Mouse (Mus musculus): ENCODE measurements around the gene Ino80e. TPM values are rescaled to one million over a fixed set of nuclear protein-coding genes. Genes with fewer than 3 reads are reported as not detected.

Gene Ino80e
- polyA plus RNA-seq, 1 experiment, result 105 TPM

DNA sequence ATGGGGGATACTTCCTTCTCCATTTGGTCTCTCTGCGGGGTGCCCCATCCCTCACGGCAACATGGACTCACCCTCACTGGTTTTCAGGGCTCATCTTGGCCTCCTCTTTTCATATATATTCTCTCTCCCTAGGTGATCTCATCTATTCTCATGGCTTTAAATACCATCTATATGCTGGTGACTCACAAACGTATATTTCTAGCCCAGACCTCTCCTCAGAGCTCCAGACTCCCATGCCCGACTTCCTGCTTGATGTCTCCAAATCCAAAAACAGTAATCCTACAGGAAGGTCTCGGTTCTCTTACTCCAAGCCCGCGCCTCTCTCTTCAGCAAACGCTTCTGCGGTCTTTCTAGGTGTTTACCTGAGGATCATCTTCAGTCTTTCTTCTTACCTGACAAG is 18.9 kb downstream of the Ino80e start:
- H3K27me3 ChIP-seq (ENCODE audit: control insufficient read depth, insufficient read depth, insufficient read length), result peaks cover 46% of the 10 kb centered on the region
- H3K79me3 ChIP-seq (ENCODE audit: low read depth), result no peaks in the 10 kb centered on the region
- TF ChIP-seq USF1 (IDR thresholded peaks at IDR 0.05; ENCODE audit: low read depth) (no peak), CTCF (IDR thresholded peaks at IDR 0.05; ENCODE audit: control insufficient read depth, insufficient read depth, insufficient read length) (no peak), MAX (IDR thresholded peaks at IDR 0.05) (no peak), MYOD1 (IDR thresholded peaks at IDR 0.05; ENCODE audit: control insufficient read depth, insufficient read length, low read depth) (no peak), FOSL1 (IDR thresholded peaks at IDR 0.05; ENCODE audit: insufficient read depth, low read length, poor library complexity, severe bottlenecking) (no peak), MYOG (IDR thresholded peaks at IDR 0.05; ENCODE audit: control insufficient read depth, extremely low read depth, insufficient read length) (no peak), CEBPB (IDR thresholded peaks at IDR 0.05; ENCODE audit: low read depth) (no peak)
- H3ac ChIP-seq (ENCODE audit: control insufficient read depth, insufficient read length, low read depth), result no peak overlapping the region
- H3K79me2 ChIP-seq (ENCODE audit: control insufficient read depth, insufficient read depth), result no peaks in the 10 kb centered on the region
- H3K4me3 ChIP-seq (ENCODE audit: insufficient read depth, poor library complexity, severe bottlenecking), result no peak overlapping the region
- H3K36me3 ChIP-seq (ENCODE audit: control insufficient read depth, insufficient read depth), result no peaks in the 10 kb centered on the region

DNA sequence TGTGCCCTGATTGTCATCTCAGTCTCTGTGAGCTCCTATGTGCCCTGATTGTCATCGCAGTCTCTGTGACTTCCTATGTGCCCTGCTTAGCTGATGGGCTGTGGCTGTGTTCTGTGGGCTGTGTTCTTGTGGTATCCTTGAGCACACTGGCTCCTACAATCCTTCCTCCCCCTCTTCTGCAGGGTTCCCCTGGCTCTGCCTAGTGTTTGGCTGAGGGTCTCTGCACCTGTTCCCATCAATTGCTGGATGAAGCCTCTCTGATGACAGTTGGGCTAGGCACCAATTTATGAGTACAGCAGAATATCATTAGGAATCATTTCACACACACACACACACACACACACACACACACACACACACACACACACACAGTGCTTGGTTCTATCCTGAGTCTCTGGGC is 28.9 kb downstream of the Ino80e start:
- no peak overlapping the region for H3K4me3 ChIP-seq (ENCODE audit: insufficient read depth, poor library complexity, severe bottlenecking)
- H3K36me3 ChIP-seq (ENCODE audit: control insufficient read depth, insufficient read depth), result no peaks in the 10 kb centered on the region
- peaks cover 37% of the 10 kb centered on the region for H3K27me3 ChIP-seq (ENCODE audit: control insufficient read depth, insufficient read depth, insufficient read length)
- no peaks in the 10 kb centered on the region for H3K79me2 ChIP-seq (ENCODE audit: control insufficient read depth, insufficient read depth)
- H3ac ChIP-seq (ENCODE audit: control insufficient read depth, insufficient read length, low read depth), result no peak overlapping the region
- TF ChIP-seq CEBPB (IDR thresholded peaks at IDR 0.05; ENCODE audit: low read depth) (no peak), FOSL1 (IDR thresholded peaks at IDR 0.05; ENCODE audit: insufficient read depth, low read length, poor library complexity, severe bottlenecking) (no peak), MYOD1 (IDR thresholded peaks at IDR 0.05; ENCODE audit: control insufficient read depth, insufficient read length, low read depth) (no peak), MAX (IDR thresholded peaks at IDR 0.05) (no peak), USF1 (IDR thresholded peaks at IDR 0.05; ENCODE audit: low read depth) (no peak), CTCF (IDR thresholded peaks at IDR 0.05; ENCODE audit: control insufficient read depth, insufficient read depth, insufficient read length) (no peak), MYOG (IDR thresholded peaks at IDR 0.05; ENCODE audit: control insufficient read depth, extremely low read depth, insufficient read length) (no peak)
- no peaks in the 10 kb centered on the region for H3K79me3 ChIP-seq (ENCODE audit: low read depth)

DNA sequence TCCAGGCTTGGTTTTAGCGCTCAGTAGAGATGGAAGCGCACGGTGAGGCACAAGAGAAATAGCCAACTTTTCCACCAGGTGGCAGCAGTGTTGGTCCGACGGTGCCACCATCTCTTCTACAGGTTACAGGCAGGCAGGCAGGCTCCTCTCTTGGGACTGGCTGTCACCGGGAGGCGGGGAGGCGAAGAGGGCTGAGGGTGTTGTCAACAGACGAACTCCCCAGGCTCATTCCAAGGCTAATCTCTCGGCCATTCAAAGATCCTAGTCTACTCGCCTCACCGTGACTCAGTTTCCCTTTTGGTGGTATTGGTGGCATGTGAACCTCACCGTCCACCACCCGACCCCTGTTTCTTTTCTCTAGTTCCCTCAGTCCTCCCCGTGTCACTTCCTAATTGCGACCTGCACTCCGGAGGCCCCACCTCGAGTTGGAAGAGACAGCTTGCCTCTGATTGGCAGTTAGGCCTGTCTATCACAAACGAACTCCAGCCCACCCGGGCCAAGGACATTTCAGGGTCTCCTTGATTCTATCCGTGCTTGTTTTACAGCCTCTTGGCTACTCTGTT is 30.1 kb downstream of the Ino80e start:
- Histone ChIP-seq H3K4me3 (ENCODE audit: insufficient read depth, poor library complexity, severe bottlenecking) (no peak overlapping the region), H3K79me2 (ENCODE audit: control insufficient read depth, insufficient read depth) (no peaks in the 10 kb centered on the region), H3K27me3 (ENCODE audit: control insufficient read depth, insufficient read depth, insufficient read length) (peaks cover 45% of the 10 kb centered on the region), H3K36me3 (ENCODE audit: control insufficient read depth, insufficient read depth) (no peaks in the 10 kb centered on the region), H3K79me3 (ENCODE audit: low read depth) (no peaks in the 10 kb centered on the region), H3ac (ENCODE audit: control insufficient read depth, insufficient read length, low read depth) (no peak overlapping the region)
- TF ChIP-seq CTCF (IDR thresholded peaks at IDR 0.05; ENCODE audit: control insufficient read depth, insufficient read depth, insufficient read length) (peak; percentile 75), USF1 (IDR thresholded peaks at IDR 0.05; ENCODE audit: low read depth) (no peak)

DNA sequence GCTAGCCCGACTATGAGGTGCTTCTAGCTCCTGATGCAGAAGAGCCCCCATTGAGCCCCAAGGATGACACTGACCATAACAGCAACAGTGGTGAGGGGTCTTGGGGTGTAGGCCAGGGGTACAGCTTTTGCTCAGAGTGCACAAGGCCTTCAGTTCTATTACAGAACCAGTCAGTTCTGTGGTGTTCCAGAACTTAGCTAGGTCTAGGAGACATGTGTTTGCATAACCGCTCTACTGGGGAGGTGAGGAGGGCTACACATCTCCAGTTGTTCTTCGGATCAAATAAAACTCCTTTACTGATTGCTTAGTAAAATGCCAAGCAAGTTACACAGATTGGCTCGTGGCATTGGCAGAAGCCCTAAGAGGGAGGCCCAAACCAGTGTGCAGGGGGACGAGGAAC is 30.6 kb downstream of the Ino80e start, which contains the start of gene 4930451I11Rik:
Gene 4930451I11Rik (minus strand): TSS at position 101 of the 400 bp plus-strand sequence.
- TF ChIP-seq FOSL1 (IDR thresholded peaks at IDR 0.05; ENCODE audit: insufficient read depth, low read length, poor library complexity, severe bottlenecking) (no peak), CEBPB (IDR thresholded peaks at IDR 0.05; ENCODE audit: low read depth) (no peak), MYOD1 (IDR thresholded peaks at IDR 0.05; ENCODE audit: control insufficient read depth, insufficient read length, low read depth) (no peak), USF1 (IDR thresholded peaks at IDR 0.05; ENCODE audit: low read depth) (no peak), MAX (IDR thresholded peaks at IDR 0.05) (no peak)
- Histone ChIP-seq H3K79me2 (ENCODE audit: control insufficient read depth, insufficient read depth) (no peaks in the 10 kb centered on the region), H3K36me3 (ENCODE audit: control insufficient read depth, insufficient read depth) (no peaks in the 10 kb centered on the region), H3K27me3 (ENCODE audit: control insufficient read depth, insufficient read depth, insufficient read length) (peaks cover 45% of the 10 kb centered on the region), H3ac (ENCODE audit: control insufficient read depth, insufficient read length, low read depth) (no peak within 1 kb of the TSS), H3K4me3 (ENCODE audit: insufficient read depth, poor library complexity, severe bottlenecking) (no peak within 1 kb of the TSS), H3K79me3 (ENCODE audit: low read depth) (no peaks in the 10 kb centered on the region)

- TF ChIP-seq FOSL1 (IDR thresholded peaks at IDR 0.05; ENCODE audit: insufficient read depth, low read length, poor library complexity, severe bottlenecking) (no peak), MAX (IDR thresholded peaks at IDR 0.05) (no peak), MYOG (IDR thresholded peaks at IDR 0.05; ENCODE audit: control insufficient read depth, extremely low read depth, insufficient read length) (no peak), MYOD1 (IDR thresholded peaks at IDR 0.05; ENCODE audit: control insufficient read depth, insufficient read length, low read depth) (no peak), CEBPB (IDR thresholded peaks at IDR 0.05; ENCODE audit: low read depth) (no peak), USF1 (IDR thresholded peaks at IDR 0.05; ENCODE audit: low read depth) (no peak), CTCF (IDR thresholded peaks at IDR 0.05; ENCODE audit: control insufficient read depth, insufficient read depth, insufficient read length) (no peak)
- no peaks in the 10 kb centered on the region for H3K79me3 ChIP-seq (ENCODE audit: low read depth)
- no peak overlapping the region for H3K4me3 ChIP-seq (ENCODE audit: insufficient read depth, poor library complexity, severe bottlenecking)
- no peaks in the 10 kb centered on the region for H3K79me2 ChIP-seq (ENCODE audit: control insufficient read depth, insufficient read depth)
- H3ac ChIP-seq (ENCODE audit: control insufficient read depth, insufficient read length, low read depth), result no peak overlapping the region
- H3K36me3 ChIP-seq (ENCODE audit: control insufficient read depth, insufficient read depth), result no peaks in the 10 kb centered on the region
- peaks cover 70% of the 10 kb centered on the region for H3K27me3 ChIP-seq (ENCODE audit: control insufficient read depth, insufficient read depth, insufficient read length)
Observed at GRCm38 (mm10) chr7:126825952-126826351, 36.2 kb downstream of the Ino80e start.

- Histone ChIP-seq H3K27me3 (ENCODE audit: control insufficient read depth, insufficient read depth, insufficient read length) (peaks cover 68% of the 10 kb centered on the region), H3K79me3 (ENCODE audit: low read depth) (no peaks in the 10 kb centered on the region), H3K79me2 (ENCODE audit: control insufficient read depth, insufficient read depth) (no peaks in the 10 kb centered on the region), H3K4me3 (ENCODE audit: insufficient read depth, poor library complexity, severe bottlenecking) (no peak overlapping the region), H3K36me3 (ENCODE audit: control insufficient read depth, insufficient read depth) (no peaks in the 10 kb centered on the region), H3ac (ENCODE audit: control insufficient read depth, insufficient read length, low read depth) (no peak overlapping the region)
- no peak for TF ChIP-seq CEBPB (IDR thresholded peaks at IDR 0.05; ENCODE audit: low read depth)
- TF ChIP-seq MYOD1 (IDR thresholded peaks at IDR 0.05; ENCODE audit: control insufficient read depth, insufficient read length, low read depth), result no peak
- TF ChIP-seq CTCF (IDR thresholded peaks at IDR 0.05; ENCODE audit: control insufficient read depth, insufficient read depth, insufficient read length), result no peak
- TF ChIP-seq MYOG (IDR thresholded peaks at IDR 0.05; ENCODE audit: control insufficient read depth, extremely low read depth, insufficient read length), result no peak
- TF ChIP-seq MAX (IDR thresholded peaks at IDR 0.05), result no peak
- no peak for TF ChIP-seq FOSL1 (IDR thresholded peaks at IDR 0.05; ENCODE audit: insufficient read depth, low read length, poor library complexity, severe bottlenecking)
Observed at GRCm38 (mm10) chr7:126825403-126825802, 36.8 kb downstream of the Ino80e start.

All from C2C12 (cell line).